13 mouse cellular contexts compared by ENCODE assay signal in the genomic region with DNA sequence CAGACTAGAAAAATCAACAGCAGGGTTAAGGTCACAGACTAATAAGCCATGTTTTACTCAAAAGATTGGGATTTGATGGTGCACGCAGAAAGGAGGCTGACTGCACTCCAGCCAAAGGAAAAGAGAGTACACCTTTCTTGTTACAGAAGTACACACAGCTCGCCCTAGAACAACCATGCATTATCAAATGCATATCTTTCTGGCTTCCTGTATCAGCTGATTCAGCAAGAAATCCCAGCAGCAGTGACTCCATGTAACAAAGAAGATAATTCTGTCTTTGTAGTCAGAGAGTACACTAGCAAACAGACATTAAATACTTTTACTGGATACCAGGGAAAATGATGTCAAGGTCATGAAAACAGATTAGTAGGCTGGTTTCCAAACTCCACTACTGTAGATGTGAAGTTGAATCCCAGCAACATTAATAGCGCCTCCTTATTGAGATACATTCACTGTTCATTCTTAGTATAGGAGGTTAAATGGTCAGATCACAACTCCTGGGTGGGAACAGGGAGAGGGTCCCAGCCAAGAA.
"Had no signal": no experiment of that assay in that cellular context is flagged by ENCODE, and none has a peak within 500 bp of the region (broad histone marks: within the 10 kb centered on the region; RNA-seq: fewer than 3 reads in every experiment).

No protein-coding gene starts in this region.

- H3K9ac ChIP-seq: limb, embryonic 15.5 days; liver, embryonic 15.5 days; neural tube, embryonic 13.5 days; stomach, embryonic 15.5 days had no signal

- ATAC-seq: intestine, embryonic 16.5 days; midbrain, embryonic 16.5 days had no signal

- H3K4me2 ChIP-seq: limb, embryonic 15.5 days; liver, embryonic 15.5 days; neural tube, embryonic 13.5 days; stomach, embryonic 15.5 days had no signal

- DNase-seq: kidney, adult 8-10 months; retina, postnatal 1 day; right cerebral cortex, postnatal 4 days; spleen, adult 18-20 months; thymus, postnatal 14 days had no signal

- H3K27me3 ChIP-seq: limb, embryonic 15.5 days; liver, embryonic 15.5 days; neural tube, embryonic 13.5 days; stomach, embryonic 15.5 days had no signal

- H3K4me3 ChIP-seq: limb, embryonic 15.5 days; liver, embryonic 15.5 days; midbrain, embryonic 10.5 days; neural tube, embryonic 13.5 days; stomach, embryonic 15.5 days had no signal

- H3K9me3 ChIP-seq: limb, embryonic 15.5 days; liver, embryonic 15.5 days; midbrain, embryonic 10.5 days; neural tube, embryonic 13.5 days; stomach, embryonic 15.5 days had no signal

- H3K27ac ChIP-seq: kidney, postnatal 0 days; limb, embryonic 15.5 days; liver, embryonic 15.5 days; midbrain, embryonic 10.5 days; neural tube, embryonic 13.5 days; stomach, embryonic 15.5 days had no signal
